Mouse (Mus musculus): Measurements from ENCODE around the gene Klhl22. TPM values are rescaled to one million over a fixed set of nuclear protein-coding genes. Genes with fewer than 3 reads are reported as not detected.

Gene Klhl22
- total RNA-seq, 2 experiments from 2014 or later: 86.2 to 95.3 TPM

DNA sequence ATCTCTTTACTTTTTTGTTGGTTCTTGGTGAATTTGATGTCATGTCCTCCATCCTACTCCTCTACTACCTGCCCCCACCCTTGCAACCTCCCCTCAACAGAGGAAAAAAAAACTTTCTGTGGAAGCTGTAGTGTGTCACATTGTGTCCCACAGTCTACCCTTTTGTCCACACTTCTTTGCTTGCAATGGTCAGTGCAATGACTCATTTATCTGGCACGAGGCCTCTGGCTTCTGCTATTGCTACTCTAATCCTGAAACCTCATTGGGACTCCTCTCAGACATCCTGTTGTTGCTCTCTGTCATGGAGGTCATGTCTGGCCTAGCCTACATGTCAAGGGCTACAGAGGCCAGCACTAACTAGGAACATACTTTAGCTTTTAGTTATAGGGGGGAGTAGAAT, 5.7 kb upstream of the Klhl22 start:
- intact Hi-C loops (cut with DNase I): no loop called here
- no peak for DNase-seq

DNA sequence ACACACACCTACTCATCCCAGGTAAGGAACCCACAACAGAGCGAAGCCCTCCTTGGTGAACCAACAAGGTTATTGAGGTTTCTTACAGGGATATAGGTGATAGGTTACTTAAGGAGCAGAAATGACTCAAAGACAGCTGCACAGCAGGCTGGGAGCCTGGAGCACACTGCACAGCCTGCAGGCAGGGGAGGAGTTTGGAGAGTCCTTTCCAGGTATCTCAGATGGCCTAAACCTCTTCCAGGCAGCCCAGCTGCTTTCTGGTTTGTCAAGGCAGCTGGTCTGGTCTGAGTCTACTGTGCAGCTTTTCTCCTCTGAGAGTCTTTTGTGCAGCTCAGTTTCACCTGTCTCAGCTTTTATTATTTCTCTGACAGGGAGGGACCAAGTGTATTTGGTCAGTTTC, 1.7 kb upstream of the Klhl22 start:
- intact Hi-C loops (cut with DNase I): no loop called here

DNA sequence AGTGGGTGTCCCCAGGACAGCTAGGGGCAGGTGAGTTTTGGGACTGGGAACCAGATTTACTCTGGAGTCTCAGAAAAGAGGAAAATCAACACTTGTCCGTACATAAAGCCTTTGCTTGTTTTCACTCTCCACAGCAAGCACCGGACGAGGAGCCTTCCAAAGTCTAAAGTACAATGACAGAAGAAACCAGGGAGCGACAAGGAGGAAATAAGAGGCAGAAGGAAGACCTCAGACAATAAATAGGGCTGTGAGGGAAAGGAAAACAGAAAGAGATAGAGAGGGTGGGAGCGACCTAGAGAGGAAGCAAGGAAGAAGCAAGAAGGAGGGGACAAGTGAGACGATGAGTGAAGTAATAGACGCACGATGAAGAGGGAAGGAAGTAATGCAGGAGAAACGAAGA, 516 bp upstream of the Klhl22 start:
- DNase-seq: no peak
- intact Hi-C loops (cut with DNase I): no loop called here

More for the DNA sequence above, 1.7 kb upstream of the Klhl22 start:
- DNase-seq: no peak

DNA sequence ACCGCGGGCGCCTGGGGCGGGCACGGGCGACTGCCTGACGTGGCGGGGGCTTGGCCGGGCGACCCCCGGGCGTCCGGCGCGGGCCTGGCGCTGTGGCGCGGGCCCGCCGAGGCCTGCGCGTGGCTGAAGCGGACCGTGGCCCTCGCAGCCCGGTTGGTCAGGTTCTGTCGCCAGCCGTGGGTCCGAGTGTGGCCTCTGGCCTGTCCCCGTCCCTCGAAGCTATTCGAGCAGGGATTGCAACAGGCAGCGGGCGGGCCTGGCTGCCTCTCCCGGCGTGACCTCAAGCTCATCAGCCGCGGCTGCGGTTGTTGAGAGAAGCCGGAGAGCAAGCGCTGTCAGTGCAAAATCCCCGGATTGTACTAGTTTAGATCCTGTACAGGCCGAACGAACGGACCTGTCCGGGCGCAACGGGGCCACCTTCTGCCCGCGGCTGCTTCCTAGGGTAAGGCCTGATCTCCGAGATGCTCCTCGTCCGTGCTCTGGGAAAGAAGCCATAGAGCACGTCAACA, 449 bp downstream of the Klhl22 start:
- intact Hi-C loops (cut with DNase I): no loop called here
- DNase-seq: peak; percentile 34

DNA sequence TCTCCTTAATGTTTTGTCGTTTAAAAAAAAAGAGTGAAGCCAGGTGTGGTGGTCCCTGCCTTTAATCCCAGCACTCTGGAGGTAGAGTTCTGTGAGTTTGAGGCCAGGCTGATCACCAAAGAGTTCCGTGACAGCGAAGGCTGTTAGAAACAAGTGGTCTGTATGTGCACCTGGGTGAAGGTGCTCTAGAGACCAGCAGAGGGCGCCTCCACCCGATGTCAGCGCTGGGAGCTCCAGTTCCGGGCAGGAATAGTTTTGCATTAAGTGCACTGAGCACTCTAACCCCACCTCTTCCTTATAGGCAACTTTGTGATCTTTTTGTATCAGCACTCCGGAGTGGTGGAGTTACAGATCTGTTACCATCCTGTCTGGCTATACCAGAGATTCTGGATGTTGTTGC, 1.2 kb downstream of the Klhl22 start:
- intact Hi-C loops (cut with DNase I): no loop called here
- peak; percentile 42 for DNase-seq

DNA sequence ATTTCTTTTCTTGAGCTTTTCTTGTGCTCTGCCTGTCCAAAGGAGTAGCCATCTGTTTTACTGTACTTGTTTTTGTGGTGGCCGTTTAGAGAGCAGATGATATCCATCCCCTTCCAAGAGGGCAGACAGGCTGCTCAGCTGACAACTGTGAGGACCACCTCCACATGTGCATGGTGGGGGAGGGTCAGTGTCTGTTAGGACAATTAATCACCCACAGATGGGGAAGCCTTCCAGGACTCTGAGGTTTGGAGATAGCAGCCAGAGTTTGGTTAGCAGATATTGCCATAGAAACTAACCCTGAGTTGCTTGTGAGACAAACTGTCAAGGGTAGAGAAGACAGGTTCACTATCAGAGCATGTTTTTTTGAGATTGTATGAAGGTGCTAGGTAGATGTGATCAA, 1.7 kb downstream of the Klhl22 start:
- DNase-seq: no peak
- intact Hi-C loops (cut with DNase I): no loop called here

DNA sequence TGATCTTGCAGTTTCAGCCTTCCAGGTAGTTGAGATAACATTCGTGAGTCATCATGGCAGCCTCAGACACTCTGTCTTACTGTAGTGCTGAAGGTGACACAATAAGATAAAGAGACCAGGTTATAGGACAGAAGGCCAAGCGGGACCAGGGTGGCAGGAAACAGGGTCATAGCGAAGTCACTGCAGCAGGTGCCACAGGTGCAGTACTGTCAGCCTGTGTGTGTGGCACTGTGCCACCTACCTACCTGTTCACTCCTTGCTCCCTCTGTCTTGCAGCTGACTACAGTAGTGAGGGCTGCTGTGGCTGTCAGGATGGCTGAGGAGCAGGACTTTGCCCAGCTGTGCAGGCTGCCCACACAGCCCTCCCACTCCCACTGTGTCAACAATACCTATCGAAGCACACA, 4.7 kb downstream of the Klhl22 start:
- no peak for DNase-seq
- intact Hi-C loops (cut with DNase I): no loop called here

DNA sequence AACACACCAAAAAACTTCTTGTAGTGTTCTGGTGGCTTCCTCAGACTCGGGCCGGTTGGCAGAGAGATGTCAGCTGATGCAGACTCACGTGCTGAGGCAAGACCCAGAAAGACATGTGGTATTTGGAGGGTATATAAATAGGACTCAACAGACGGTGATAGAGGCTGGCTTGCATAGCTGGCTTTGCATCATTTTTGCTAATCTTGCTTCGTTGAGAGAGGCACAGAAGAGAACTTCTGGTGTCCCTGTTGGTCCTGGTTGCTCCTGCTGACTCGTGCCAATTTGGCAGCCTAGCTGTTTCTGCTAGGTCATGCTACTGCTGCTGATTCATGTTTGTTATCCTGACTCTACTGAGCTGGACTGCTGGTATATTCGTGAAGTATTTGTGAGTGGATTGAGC, 9.4 kb downstream of the Klhl22 start:
- intact Hi-C loops (cut with DNase I): no loop called here
- DNase-seq: no peak

DNA sequence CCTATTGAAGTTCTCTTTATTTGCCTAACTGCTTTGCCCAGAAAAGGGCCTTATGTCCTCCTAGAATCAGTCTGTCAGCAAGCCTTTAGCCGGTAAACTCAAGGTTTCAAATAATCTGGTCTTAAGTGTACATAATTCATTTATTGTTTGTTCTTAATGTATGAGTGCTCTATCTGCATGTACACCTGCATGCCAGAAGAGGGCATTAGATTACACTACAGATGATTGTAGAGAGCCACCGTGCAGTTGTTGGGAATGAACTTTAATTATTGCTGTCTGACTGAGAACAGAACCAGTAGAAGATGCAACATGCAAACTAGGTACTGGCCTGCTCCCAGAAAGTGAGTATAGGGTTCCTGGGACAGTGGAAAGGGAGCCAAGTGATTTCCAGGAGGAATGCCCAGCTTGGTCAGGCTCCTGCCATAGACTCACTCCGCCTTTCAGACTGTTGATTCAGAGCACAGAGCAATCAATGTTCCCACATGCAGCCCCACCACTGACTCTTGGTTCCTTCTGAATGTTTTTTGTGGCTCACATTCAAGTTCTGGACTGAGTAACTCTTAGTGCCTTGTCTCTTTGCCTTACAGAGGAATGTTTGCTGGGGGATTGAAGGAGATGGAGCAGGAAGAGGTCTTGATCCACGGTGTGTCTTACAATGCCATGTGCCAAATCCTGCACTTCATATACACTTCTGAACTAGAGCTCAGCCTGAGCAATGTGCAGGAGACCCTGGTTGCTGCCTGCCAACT, 11.9 kb downstream of the Klhl22 start:
- no peak for DNase-seq
- intact Hi-C loops (cut with DNase I): no loop called here

DNA sequence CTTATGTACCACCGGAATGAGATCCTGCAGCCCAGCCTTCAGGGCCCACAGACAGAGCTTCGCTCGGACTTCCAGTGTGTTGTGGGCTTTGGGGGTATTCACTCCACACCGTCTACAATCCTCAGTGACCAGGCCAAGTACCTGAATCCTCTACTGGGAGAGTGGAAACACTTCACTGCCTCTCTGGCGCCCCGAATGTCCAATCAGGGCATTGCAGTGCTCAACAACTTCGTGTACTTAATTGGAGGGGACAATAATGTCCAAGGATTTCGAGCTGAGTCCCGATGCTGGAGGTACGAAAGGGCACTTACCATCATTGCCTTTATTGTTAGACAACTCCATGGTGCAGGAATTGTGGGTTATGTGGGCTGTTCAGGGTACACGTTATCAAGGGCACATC, 17.4 kb downstream of the Klhl22 start:
- intact Hi-C loops (cut with DNase I): no loop called here
- peak; percentile 40 for DNase-seq

DNA sequence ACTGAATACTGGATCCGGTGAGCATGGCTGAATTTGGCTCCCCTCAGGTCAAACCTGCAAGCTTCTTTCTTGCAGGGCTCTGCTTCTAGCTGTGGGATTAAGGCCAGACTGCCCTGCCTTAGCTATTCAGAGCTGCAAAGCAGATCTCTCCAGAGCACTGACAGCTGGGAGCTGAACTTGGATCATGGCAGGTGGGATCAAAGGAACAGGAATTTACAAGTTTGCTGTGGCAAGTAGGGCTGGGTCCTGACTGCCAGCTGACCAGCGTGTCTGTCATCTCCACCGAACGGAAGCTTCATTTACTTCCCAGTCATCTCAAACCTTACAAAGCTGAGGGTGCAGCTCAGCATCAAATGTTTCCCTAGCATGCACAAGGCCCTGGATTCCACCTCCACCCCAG, 18.8 kb downstream of the Klhl22 start:
- intact Hi-C loops (cut with DNase I): no loop called here
- no peak for DNase-seq

DNA sequence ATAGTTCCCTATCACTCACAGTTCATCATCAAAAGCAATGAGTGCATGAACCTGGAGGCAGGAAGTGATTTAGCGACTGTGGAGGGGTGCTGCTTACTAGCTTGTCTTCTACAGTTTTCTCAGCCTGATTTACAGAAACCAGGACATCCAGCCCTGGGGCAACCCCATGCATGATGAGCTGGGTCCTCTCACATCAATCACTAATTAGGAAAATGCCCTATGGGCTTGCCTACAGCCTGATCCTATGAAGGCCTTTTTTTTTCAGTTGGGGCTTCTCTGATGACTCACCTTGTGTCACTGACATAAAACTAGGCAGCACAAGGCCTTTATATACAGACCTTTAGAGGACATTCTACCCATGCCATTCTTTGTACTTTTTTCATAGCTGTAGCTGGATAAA, 20.3 kb downstream of the Klhl22 start:
- intact Hi-C loops (cut with DNase I): no loop called here
- no peak for DNase-seq

DNA sequence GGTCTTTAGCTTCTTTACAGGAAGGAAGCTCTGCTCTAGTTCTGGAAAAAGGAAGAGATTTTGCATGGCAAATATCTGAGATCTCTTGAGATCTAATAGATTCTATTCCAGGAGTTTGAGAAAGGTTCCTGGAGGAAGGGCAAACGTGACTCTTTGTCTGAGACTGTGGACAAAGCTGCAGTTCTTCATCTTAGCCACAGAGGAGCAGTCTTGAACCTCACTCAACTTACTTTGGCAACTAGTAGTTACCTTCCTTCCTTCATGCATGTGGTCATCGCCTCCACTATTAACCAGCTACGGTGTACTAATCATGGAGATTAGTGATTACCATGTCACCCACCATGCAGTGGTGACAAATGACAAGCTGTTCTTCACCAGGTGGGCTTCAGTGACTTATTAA, 25.9 kb downstream of the Klhl22 start:
- DNase-seq: no peak
- intact Hi-C loops (cut with DNase I): no loop called here

DNA sequence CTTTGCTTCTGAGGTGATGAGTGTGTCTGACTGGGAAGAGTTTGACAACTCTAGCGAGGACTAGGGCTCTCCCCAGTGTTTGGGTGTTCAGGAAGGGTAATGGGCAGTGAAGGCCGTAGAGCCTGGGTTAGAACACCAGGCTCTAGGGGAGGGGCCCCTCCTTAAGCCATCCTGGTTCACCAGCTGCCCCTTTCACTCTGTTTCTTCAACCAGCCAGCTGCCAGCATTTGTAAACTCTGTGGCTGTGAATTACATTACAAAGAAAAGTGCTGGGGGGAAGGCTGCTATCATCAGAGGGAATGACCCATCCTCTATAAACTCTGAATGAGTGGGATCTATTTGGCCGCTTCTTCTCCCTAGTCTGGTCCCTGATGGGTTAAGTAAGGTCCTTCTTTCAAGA, 33.3 kb downstream of the Klhl22 start:
- DNase-seq: no peak
- intact Hi-C loops (cut with DNase I): no loop called here

DNA sequence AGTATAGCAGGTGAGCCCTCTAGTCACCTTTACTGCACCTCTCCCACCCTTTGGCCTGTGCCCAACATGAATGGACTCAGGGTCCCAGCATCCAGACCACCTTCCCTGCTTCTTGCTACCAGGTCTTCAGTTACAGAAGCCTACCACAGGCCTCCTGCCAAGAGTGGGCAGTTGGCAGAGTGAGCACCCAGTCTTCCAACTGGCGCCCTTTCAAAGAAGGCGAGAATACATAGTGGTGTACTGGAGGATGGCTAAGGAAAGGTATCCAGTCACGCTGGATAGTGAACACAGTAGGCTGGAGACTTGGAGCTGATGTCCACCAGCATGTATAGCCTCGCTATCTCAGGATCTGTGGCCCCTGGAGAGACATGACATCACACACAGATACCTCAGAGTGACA, 34.6 kb downstream of the Klhl22 start:
- DNase-seq: no peak
- intact Hi-C loops (cut with DNase I): no loop called here

DNA sequence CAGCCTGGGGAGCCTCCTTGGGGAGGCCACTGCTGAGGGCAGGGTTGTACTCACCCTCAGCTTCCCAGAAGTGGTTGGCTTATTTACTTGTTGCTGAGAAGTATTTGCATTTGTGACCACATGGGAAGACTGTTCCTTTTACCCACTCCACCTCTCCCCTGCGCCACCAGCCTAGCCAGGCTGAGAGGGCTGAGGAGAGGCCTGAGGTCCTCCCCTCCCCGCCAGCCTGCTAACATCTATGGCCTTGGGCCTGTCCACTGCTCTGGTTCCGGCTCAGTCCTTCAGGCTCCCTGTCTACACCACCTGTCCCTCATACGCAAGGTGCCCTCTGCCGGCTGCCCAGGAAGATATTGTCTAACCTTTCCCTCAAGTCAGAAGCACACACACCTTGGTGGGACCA, 36.2 kb downstream of the Klhl22 start:
- no peak for DNase-seq
- intact Hi-C loops (cut with DNase I): no loop called here

DNA sequence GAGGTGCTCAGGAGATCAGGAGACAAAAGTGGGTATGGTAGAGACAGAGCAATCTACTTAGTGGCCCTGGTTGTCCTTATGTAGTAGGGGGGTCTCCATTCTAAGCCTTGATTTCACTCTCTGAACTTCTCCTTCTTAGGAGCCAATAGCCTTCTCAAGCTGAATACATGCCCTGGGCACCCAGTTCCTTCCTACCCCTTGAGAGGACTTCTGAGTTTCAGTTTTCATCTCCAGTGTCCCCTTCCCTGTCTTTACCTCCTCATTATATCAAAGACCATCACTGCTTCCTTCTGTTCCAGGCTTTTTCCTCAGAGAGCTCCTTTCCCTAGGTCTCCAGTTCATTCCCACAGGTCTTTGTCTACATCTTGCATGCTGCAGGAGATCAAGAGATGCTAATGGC, 37.1 kb downstream of the Klhl22 start:
- intact Hi-C loops (cut with DNase I): no loop called here
- DNase-seq: no peak

DNA sequence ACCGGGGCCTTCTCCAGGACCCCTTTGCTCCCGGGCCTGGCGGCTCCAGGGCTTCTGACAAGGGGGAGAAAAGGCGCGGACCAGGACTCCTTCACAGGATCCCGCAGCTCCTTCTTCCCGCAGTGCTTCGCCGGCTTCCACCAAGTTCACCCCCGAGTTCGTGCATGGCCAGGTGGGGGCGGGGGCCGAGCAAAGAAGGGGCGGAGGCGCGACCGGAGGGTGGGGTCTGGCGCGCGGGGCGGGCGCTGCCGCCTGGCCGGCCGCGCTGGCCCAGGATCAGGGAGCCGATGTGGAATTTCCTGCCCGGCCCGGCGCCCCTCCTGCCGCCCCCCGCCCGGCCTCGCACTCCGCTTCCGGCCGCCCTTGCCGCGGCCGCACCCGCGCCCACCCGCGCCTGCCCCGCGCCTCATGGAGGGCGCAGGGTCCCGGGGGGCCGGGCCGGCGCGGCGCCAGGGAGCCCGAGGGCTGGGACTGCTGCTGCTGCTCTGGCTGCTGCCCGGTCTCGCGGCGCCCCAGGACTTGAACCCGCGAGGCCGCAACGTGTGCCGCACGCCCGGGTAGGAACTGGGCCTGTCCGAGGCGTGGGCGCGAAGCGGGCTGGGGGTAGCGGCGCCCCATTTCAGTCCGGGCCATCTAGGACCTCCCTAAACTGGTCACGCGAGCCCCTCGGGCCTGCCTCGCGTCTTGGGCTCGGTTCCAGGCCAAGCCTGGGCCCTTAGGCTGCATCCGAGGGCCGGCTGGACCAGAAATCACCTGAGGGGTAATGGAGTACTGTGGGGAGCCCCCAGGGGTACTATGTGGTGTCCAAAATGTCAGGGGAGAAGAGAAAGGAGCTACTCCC, 37.8 kb downstream of the Klhl22 start, which contains the start of gene Scarf2:
Scarf2 (plus strand) TSS at position 312 of the 841 bp plus-strand sequence.
- intact Hi-C loops (cut with DNase I): no loop called here
- DNase-seq: no peak

DNA sequence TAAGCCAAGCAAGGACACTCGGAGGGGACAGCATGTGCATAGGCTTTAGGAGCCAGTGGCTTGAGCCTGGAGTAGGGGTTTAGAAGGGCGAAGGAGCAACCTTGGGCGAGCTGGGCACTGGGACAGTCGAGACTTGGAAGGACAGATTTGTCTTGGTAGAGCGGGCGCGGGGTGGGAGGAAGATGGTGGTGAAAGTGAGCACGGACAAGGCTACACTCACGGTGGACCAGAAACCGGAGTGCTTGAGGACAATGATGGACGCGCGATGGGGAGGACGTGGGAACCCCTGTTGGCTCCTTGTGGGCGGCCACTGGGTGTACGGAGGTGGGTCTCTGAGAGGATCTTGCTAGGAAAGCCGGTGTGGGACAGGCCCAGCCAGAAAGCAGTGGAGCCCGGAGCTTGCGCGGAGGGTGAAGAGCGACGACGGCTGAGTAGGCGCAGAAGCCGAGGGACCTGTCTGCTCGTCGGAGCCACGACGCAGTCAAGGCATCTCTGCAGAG, 38.4 kb downstream of the Klhl22 start:
- DNase-seq: no peak
- intact Hi-C loops (cut with DNase I): no loop called here

DNA sequence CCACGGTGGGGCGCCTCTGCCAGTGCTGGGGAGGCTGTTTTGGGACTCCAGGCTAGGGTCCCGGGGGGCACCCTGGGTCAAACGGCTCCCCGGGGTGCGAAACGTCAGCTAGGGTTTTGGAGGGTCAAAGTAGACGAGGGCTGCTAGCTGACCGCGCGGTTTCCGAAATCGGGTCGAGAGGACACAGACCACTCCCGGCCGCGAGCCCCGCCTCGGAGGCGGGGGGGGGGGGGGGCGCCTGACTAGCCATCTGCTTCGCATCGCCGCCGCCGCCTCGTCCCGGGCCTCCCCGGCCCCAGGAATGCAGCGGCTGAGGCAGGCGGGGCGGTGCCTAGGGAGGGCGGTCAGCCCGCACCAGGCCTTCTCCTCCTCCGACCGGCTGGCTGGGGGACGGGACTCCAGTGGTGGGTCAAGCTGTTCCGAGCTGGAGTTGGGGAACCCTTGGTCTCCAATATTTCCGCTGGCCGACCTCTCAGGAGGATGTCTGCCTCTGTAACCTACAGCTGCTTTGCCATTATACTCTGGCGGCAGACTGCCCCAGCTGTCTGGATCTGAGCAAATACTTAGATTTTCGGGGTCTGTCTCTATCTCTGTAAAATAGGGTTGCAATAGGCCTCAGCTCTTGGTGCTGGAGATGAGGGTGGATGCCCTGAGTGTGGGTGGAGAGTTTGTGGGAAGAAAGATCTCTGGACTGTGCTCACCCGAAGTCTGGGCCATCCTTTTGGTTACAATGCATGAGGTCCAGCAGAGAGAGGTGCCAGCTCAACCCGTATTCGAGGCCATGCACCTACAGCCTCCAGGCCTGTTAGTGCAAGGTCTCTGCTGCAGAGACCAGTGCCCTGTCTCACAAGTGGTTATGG, 39.1 kb downstream of the Klhl22 start:
- intact Hi-C loops (cut with DNase I): no loop called here
- DNase-seq: no peak

DNA sequence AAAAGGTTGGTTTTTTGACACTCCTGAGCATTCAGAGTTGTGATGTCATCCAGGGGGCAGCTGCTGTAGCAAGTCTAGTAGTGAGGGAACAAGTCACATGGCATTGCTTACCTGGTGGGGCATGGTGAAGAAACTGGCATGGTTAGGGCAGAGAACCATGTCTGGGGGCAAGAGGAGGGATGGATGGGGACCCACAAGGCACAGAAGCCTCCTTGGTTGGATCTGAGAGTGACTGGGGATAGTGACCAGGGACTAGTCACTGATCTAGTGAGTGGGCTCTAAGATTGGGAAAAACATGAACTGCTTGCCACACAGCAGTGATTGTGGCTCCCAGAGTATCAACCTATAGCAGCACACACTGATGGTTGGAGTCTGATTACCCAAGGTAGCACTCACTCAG, 40.2 kb downstream of the Klhl22 start:
- intact Hi-C loops (cut with DNase I): no loop called here
- DNase-seq: no peak

Measured in left cerebral cortex, postnatal 4 days (tissue).